Mouse (Mus musculus): ENCODE measurements at regions not wholly inside any gene's neighbourhood (a gene's known extent, or its start where the extent isn't known, plus 50 kb on each side); places are given as distances from the start of the nearest gene placed in this dataset.

DNA sequence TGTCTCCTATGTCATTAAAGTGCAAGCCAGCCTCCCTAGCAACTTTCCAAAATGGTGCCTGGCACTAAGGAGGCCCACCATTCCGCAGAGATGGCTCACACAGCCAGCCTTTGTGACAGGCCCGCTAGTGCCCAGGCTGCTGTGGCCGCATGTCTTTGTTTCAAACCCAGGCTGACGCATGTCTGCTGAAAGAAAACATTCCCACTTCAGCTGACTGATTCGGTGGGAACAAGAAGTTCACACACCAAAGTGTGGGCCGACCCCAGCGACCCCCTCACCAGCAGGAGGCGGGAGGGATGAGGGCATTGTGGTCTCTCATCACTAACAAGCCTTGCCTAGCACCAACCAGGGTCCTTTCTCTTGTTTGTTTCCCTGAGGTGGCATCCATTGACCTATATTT lies 190.9 kb downstream of the Tle3 start:
- no peak for DNase-seq (ENCODE audit: low spot score)

DNA sequence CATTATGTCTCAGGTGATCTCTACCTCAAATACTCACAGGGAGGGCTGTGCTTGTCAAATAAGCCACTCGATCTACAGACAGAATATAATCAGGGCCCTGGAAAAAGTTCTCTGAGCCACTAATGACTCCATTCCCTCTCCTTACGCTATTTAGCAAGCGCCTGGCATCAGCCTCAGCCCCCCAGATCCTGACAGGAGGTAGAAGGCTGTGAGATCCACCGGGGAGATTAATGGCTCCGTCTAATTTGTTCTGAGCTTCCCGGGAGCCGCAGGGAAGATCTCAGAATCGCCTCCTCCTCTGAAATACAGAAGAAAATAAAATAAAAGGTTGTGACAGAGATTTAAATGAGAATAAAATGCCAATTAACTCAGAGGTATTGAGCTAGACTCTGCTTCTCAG lies 189.4 kb downstream of the Tle3 start:
- DNase-seq (ENCODE audit: low spot score): no peak

- DNase-seq (ENCODE audit: low spot score): no peak
Observed at GRCm38 (mm10) chr9:61558621-61559020, 186.5 kb downstream of the Tle3 start.

DNA sequence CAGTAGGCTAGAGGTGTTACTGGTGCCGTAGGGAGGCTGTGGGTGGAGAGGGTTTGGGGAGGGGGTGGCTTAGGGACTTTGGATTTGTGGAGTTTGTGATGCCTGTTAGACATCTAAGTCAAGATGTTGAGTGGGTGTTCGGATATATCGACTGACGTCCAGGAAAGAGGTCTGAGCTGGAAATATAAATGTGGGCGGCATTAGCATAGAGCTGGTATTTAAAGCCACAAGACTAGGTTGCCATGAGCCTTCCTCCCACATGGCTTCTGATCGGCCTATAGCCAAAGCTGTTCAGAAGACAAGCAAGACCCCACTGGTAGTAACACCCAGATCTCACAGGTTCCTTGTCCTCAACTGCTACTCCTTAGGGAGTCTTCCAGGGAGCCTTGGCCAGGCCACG lies 184.9 kb downstream of the Tle3 start:
- DNase-seq (ENCODE audit: low spot score): no peak

DNA sequence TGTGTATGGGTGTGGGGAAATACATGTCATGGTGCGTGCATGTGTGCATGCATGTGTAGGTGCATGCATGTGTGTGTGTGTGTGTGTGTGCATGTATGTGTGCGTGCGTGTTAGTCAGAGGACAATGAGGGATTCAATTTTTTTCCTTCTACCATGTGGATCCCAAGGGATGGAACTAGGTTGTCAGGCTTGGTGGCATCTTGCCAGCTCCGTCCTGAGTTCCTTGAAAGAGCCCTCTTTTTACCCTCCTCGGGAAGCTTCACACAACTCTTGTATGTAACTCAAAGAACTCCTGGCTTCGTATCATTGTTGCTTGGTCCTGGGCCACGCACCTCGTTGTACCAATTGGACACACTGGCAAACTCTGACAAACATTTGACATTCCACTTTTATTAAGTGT lies 183.0 kb downstream of the Tle3 start:
- no peak for DNase-seq (ENCODE audit: low spot score)

- DNase-seq (ENCODE audit: low spot score): no peak
Observed at GRCm38 (mm10) chr9:61554611-61555010, 182.4 kb downstream of the Tle3 start.

- no peak for DNase-seq (ENCODE audit: low spot score)
Observed at GRCm38 (mm10) chr9:61553626-61554025, 181.5 kb downstream of the Tle3 start.

GRCm38 (mm10) chr9:61551361-61551760 lies 179.2 kb downstream of the Tle3 start:
- no peak for DNase-seq (ENCODE audit: low spot score)

DNA sequence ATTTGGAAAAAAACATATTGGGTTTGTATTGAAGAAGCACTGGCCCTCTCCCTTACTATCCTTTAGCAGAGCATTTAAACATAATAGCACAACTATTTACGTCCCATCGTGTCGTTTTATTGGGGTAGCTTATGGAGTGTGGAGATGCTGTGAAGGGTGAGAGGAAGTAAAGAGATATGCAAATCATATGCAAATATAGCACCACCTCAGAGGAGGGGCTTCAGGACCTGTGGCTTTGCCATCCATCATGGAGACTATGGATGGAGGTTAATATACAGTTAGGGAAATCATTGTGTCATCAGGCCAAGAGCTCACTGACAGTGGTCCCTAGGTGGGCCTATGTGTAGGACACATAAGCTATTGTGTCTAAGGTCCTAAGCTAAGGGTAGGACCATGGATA lies 178.2 kb downstream of the Tle3 start:
- DNase-seq (ENCODE audit: low spot score): no peak

GRCm38 (mm10) chr9:61549692-61550241 lies 177.6 kb downstream of the Tle3 start:
- no peak for DNase-seq (ENCODE audit: low spot score)

GRCm38 (mm10) chr9:61537316-61538189 lies 165.4 kb downstream of the Tle3 start:
- DNase-seq (ENCODE audit: low spot score): no peak

- no peak for DNase-seq (ENCODE audit: low spot score)
Observed at GRCm38 (mm10) chr9:61533237-61533636, 161.1 kb downstream of the Tle3 start.

GRCm38 (mm10) chr9:61530263-61531045 lies 158.3 kb downstream of the Tle3 start:
- no peak for DNase-seq (ENCODE audit: low spot score)

GRCm38 (mm10) chr9:61528286-61528865 lies 156.2 kb downstream of the Tle3 start:
- no peak for DNase-seq (ENCODE audit: low spot score)

DNA sequence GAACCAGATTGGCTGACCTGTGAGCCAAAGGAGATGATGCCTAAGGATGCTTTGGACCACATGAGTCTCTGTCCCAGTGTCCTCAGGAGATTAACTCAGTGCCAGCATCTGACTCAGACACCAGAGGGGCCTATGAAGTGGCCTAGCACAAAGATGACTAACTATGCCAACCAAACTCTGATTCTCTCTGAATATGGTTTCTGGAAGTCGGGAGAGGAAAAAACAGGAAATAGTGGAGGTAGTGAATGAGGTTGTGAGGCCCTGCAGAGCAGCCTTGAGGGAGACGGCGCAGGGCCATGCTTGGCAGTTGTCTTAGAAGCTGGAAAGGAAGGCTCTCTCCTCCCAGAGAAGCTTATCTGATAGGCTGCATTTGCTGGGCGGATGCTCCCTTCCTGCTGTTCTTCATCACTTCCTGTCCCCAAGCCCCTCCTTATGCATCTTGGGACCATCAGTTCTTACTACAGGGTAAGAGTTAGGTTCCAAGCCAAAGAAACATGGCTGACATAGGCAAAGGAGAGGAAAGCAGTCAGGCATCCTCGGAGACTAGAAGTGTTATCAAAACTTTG lies 155.4 kb downstream of the Tle3 start:
- DNase-seq (ENCODE audit: low spot score): no peak

DNA sequence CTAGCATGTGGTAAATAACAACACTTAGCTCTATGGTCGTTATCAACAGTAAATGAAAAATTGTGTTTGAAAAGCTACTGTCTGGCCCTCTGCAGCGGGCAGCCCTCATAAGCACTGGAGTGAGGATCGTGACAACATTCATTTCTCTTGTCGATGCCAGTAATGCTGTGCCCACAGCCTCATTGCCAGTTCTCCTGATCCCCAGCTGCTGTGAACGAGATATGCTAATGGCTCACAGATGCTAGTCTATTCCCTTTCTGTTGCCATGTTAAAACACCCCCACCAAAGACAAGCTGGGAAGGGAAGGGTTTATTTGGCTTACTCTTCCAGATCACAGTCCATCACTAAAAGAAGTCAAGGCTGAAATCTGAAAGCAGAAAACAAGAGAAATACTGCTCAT lies 148.0 kb downstream of the Tle3 start:
- DNase-seq (ENCODE audit: low spot score): no peak

GRCm38 (mm10) chr9:61517906-61518305 lies 145.7 kb downstream of the Tle3 start:
- no peak for DNase-seq (ENCODE audit: low spot score)

DNA sequence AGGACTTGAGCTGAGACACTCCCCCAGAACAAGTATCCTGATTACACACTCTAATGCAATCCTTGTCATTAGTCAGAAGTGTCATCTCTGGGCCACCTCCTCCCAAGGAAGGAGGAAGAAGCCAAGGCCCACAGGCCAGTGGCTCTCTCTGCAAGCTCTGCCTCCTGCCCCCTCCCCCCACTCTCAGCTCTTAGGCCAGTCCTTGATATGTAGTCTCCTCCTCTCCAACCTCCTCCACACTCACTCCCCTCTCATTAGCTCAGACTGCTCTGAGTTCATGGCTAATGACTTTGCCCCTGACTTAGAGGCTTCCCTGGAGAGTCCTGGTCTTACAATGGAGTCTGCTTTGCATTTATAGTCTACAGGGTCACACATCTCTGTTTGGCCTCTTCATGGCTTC lies 139.3 kb downstream of the Tle3 start:
- DNase-seq (ENCODE audit: low spot score): no peak

DNA sequence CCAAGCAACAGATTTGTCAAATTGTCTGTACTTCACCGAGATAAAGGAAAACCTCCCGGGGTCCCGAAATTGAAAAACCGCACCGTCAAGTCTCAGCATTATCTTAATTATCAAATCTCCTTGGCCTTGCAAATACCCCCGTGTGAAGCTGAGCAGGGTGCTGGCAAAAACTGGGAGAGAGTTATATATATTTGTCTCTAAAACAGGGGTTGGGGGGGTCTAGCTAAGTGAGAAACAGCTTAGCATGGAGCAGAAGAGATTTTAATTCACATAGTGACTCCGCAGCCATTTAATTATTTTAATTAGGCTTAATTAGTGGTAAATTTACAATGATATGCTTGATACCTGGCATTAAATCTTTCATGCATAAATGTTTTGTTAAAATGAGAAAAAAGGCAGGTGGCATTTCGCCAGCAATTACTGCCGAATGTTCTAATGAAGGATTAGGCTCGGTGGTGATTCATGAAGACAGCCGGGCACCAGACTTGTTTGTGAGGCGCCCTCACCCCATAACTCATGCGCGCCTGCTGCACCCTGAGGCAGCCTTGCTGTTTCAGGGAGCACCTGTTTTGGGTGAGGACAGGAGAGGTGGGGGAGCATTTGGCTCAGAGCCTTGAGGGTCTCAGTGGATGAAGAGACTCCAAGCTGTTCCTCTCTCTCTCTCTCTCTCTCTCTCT lies 138.2 kb downstream of the Tle3 start:
- DNase-seq (ENCODE audit: low spot score): no peak

GRCm38 (mm10) chr9:61509591-61510191 lies 137.5 kb downstream of the Tle3 start:
- no peak for DNase-seq (ENCODE audit: low spot score)

DNA sequence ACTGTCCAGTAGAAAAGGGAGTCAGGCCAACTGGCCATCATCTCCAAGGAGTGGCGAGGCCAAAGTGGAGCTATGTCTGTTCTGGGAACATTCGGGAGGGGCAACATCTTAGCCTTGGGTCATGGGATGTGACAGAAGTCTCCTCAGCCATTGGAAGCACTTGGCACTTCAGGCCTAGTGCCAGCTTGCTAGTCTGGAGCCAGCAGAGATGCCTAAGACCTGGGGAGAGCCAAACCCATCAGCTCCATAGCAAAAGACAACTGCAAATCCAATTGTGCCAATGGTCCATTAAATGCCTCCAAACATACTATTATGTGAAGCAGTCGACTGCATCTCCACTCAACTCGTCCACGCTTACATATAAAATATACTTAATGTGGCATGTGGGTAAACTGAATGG lies 136.9 kb downstream of the Tle3 start:
- no peak for DNase-seq (ENCODE audit: low spot score)
